In the genomic region with DNA sequence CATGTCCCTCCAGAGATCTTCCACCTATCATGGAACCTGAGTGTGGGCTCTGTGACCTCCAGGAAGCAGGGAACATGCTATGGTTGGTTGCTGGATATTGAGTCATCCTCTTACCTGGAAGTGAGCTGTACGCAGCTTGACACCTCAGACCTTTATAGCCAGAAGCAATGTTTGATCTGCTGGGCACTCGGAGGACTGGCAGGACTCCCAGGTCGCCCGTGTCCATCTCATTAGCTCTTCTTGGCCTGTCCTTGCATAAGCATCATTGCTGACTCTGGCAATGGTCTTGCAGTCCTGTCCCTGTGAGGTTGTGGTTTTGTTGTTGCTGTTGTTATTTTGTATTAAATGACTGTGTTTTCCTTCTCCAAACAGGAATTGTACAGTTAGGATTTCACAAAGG, we compare ENCODE assay signal across 14 mouse cellular contexts.
"Had no signal": no experiment of that assay in that cellular context is flagged by ENCODE, and none has a peak within 500 bp of the region (broad histone marks: within the 10 kb centered on the region; RNA-seq: fewer than 3 reads in every experiment).

No protein-coding gene starts in this region.

- H3K4me1 ChIP-seq: limb, embryonic 13.5 days; liver, embryonic 15.5 days; midbrain, embryonic 12.5 days had no signal

- H3K27me3 ChIP-seq: limb, embryonic 13.5 days; liver, embryonic 15.5 days; midbrain, embryonic 12.5 days had no signal

- H3K9me3 ChIP-seq: limb, embryonic 13.5 days; liver, embryonic 15.5 days; midbrain, embryonic 12.5 days had no signal

- ATAC-seq: lung, postnatal 0 days had no signal

- H3K36me3 ChIP-seq: limb, embryonic 13.5 days; liver, embryonic 15.5 days; midbrain, embryonic 12.5 days had no signal

- DNase-seq: kidney, adult 9 months; kidney, postnatal 10 days; kidney, postnatal 4 days; left cerebral cortex, postnatal 4 days; lung, adult 2 months; lung, postnatal 36 days; right cerebral cortex, adult 18-20 months; right cerebral cortex, postnatal 25 days; thymus, postnatal 36 days had no signal

- H3K4me3 ChIP-seq: layer of hippocampus, adult 2 months; limb, embryonic 13.5 days; liver, embryonic 15.5 days; midbrain, embryonic 12.5 days had no signal
